ENCODE assay signal across 30 mouse cellular contexts in genomic region chr14:61784609-61785008, GRCm38 (mm10).
DNase-seq lines count a peak whose midpoint lies in the region; ATAC-seq and TF ChIP-seq lines count a peak whose summit lies in the region.
"Had no signal": no experiment of that assay in that cellular context is flagged by ENCODE, and none has a peak within 500 bp of the region (broad histone marks: within the 10 kb centered on the region; RNA-seq: fewer than 3 reads in every experiment).

No protein-coding gene starts in this region.

- 77% methylated on average over 4 of the region's 4 CpGs for WGBS in forebrain, postnatal 0 days

- H3K36me3 ChIP-seq in forebrain, postnatal 0 days (ENCODE audit: insufficient read depth) = no peaks in the 10 kb centered on the region
- H3K36me3 ChIP-seq: forebrain, embryonic 15.5 days; hindbrain, embryonic 13.5 days; limb, embryonic 13.5 days; neural tube, embryonic 13.5 days had no signal

- peak; percentile 70 for DNase-seq in heart, adult 11 months
- DNase-seq in heart, adult 8-10 months (ENCODE audit: low spot score) = no peak
- no peak for DNase-seq in layer of hippocampus, adult 2 months (ENCODE audit: low spot score in 2 of 2)
- no peak for DNase-seq in layer of hippocampus, postnatal 10 days (ENCODE audit: low spot score in 2 of 2)
- peak; percentile 42 for DNase-seq in 416B (ENCODE audit: low read depth)
- peak; percentile 8 for DNase-seq in NIH3T3 (ENCODE audit: low read depth)
- DNase-seq in forebrain, postnatal 0 days = no peak
- no peak for DNase-seq in neural tube, embryonic 10.5 days (ENCODE audit: extremely low spot score, low spot score)
- DNase-seq: adrenal gland, adult 2 months; adrenal gland, postnatal 36 days; cerebellum, adult 8-10 months; cerebellum, postnatal 25 days; gastrocnemius, postnatal 10 days; heart, postnatal 4 days; kidney, adult 18-20 months; kidney, postnatal 14 days; lung, adult 18-20 months; lung, postnatal 36 days; right cerebral cortex, postnatal 4 days; thymus, adult 2 months; thymus, postnatal 4 days had no signal

- H3K4me2 ChIP-seq in forebrain, postnatal 0 days (ENCODE audit: low read depth) = no peak overlapping the region
- H3K4me2 ChIP-seq: forebrain, embryonic 15.5 days; heart, embryonic 11.5 days; hindbrain, embryonic 13.5 days; limb, embryonic 13.5 days; liver, embryonic 11.5 days; midbrain, embryonic 11.5 days; neural tube, embryonic 13.5 days had no signal

- no peak overlapping the region for H3K27ac ChIP-seq in layer of hippocampus, adult 2 months
- no peak overlapping the region for H3K27ac ChIP-seq in forebrain, postnatal 0 days (ENCODE audit: low read depth, low read length)
- H3K27ac ChIP-seq: forebrain, embryonic 15.5 days; hindbrain, embryonic 13.5 days; limb, embryonic 13.5 days; neural tube, embryonic 13.5 days had no signal

- no peak overlapping the region for H3K9ac ChIP-seq in forebrain, postnatal 0 days
- H3K9ac ChIP-seq: forebrain, embryonic 15.5 days; hindbrain, embryonic 13.5 days; limb, embryonic 13.5 days; neural tube, embryonic 13.5 days had no signal

- ATAC-seq in forebrain, postnatal 0 days = no peak
- ATAC-seq: activated CD4-positive, CD25-positive, alpha-beta regulatory T cell, adult 4 months; forebrain, embryonic 15.5 days; midbrain, embryonic 16.5 days had no signal

- no peaks in the 10 kb centered on the region for H3K27me3 ChIP-seq in forebrain, postnatal 0 days (ENCODE audit: insufficient read depth, low read length)
- H3K27me3 ChIP-seq: forebrain, embryonic 15.5 days; hindbrain, embryonic 13.5 days; limb, embryonic 13.5 days; neural tube, embryonic 13.5 days had no signal

- no peaks in the 10 kb centered on the region for H3K9me3 ChIP-seq in forebrain, postnatal 0 days (ENCODE audit: low read length)
- H3K9me3 ChIP-seq: forebrain, embryonic 15.5 days; hindbrain, embryonic 13.5 days; limb, embryonic 13.5 days; neural tube, embryonic 13.5 days had no signal

- no peaks in the 10 kb centered on the region for H3K4me1 ChIP-seq in forebrain, postnatal 0 days (ENCODE audit: insufficient read depth)
- H3K4me1 ChIP-seq: hindbrain, embryonic 13.5 days; neural tube, embryonic 13.5 days had no signal

- H3K4me3 ChIP-seq in layer of hippocampus, adult 2 months = no peak overlapping the region
- H3K4me3 ChIP-seq in forebrain, postnatal 0 days (ENCODE audit: low read depth, low read length) = no peak overlapping the region
- H3K4me3 ChIP-seq: forebrain, embryonic 15.5 days; hindbrain, embryonic 13.5 days; limb, embryonic 13.5 days; neural tube, embryonic 13.5 days had no signal

- TF ChIP-seq CTCF in layer of hippocampus, adult 2 months (conservative IDR thresholded peaks at IDR 0.05) = peak; percentile 17; the same call in 1 of the 2 replicates
- TF ChIP-seq CTCF in forebrain, postnatal 0 days (IDR thresholded peaks at IDR 0.05; ENCODE audit: low read depth) = no peak; the same call in 1 of the 2 replicates

Comparison
In these comparisons a context has a peak if more than half of its experiments do, and no peak if none do; other contexts are left out.
1. DNase-seq: peak in heart, adult 11 months (single experiment), 416B (single experiment) and NIH3T3 (single experiment); none in heart, adult 8-10 months (single experiment), layer of hippocampus, adult 2 months (0 of 2), layer of hippocampus, postnatal 10 days (0 of 2), forebrain, postnatal 0 days (single experiment) and neural tube, embryonic 10.5 days (single experiment).